Mouse (Mus musculus): Measurements from ENCODE around the gene Map3k14.

DNA sequence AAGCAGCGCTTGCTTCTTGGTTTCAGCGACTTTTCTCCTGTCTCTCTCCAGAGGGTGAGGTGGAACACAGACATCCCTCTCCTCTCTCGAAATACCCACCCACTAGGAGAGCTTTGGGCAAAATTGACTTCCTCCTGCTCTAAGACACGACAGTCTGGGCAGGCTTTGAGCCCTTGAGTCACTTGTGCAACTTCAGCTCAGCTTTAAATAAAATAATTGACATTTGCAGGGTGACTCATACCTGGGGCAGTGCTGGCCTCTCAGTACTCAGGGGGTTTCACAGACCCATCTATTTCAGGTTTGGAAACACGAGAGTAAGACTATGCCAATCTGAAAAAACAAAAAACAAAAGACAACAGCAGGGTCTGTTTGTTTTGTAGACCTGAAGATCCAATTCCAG, 2.2 kb upstream of the Map3k14 start:
- no peak for TF ChIP-seq CTCF (IDR thresholded peaks at IDR 0.05; ENCODE audit: low read depth)
- no peak for TF ChIP-seq EP300 (IDR thresholded peaks at IDR 0.05; ENCODE audit: low read depth)
